Mouse (Mus musculus) liver, embryonic 13.5 days (tissue): ENCODE results near the gene Chrm3. TPM values are rescaled to one million over a fixed set of nuclear protein-coding genes. Genes with fewer than 3 reads are reported as not detected.

ENCODE experiments used
- ATAC-seq: fragments of 200-750 bp; cut with Nextera tagmentation; 2 replicates; pipeline ENCODE4 v1.8.0; 2017; ENCODE audit warnings: low read depth, mild to moderate bottlenecking, moderate number of reproducible peaks, moderate library complexity
- DNase-seq: peaks from one replicate; pipeline ENCODE4 v3.0.0; 2022
- H3K27ac ChIP-seq: fragments of 300-500 bp; sonication (generic); 2 replicates; pipeline ENCODE4 v1.5.1; 2015; ENCODE audit warnings: moderate library complexity, mild to moderate bottlenecking, inconsistent platforms
- H3K27me3 ChIP-seq: fragments of 300-500 bp; sonication (generic); 2 replicates; pipeline ENCODE4 v1.6.1; 2015; ENCODE audit warnings: mild to moderate bottlenecking, inconsistent platforms
- H3K36me3 ChIP-seq: fragments of 300-500 bp; sonication (generic); 2 replicates; pipeline ENCODE4 v1.6.1; 2015; ENCODE audit warnings: mild to moderate bottlenecking, inconsistent platforms
- H3K4me1 ChIP-seq: fragments of 300-500 bp; sonication (generic); replicated peaks from 2 replicates; pipeline ENCODE4 v1.6.1; 2015; ENCODE audit warnings: inconsistent platforms
- H3K4me2 ChIP-seq: fragments of 300-500 bp; sonication (generic); 2 replicates; pipeline ENCODE4 v1.6.1; 2015; ENCODE audit warnings: inconsistent platforms, mild to moderate bottlenecking, moderate library complexity
- H3K4me3 ChIP-seq: fragments of 300-500 bp; sonication (generic); replicated peaks from 2 replicates; pipeline ENCODE4 v1.5.1; 2015; ENCODE audit warnings: mild to moderate bottlenecking, inconsistent platforms
- H3K9ac ChIP-seq: fragments of 300-500 bp; sonication (generic); 2 replicates; pipeline ENCODE4 v1.6.1; 2015; ENCODE audit warnings: mild to moderate bottlenecking, inconsistent platforms
- H3K9me3 ChIP-seq: fragments of 300-500 bp; sonication (generic); replicated peaks from 2 replicates; pipeline ENCODE4 v1.6.1; 2016; ENCODE audit warnings: inconsistent platforms
- WGBS: fragments of 180-500 bp; shearing (Covaris S2); methylation state at CpG from one replicate; pipeline ENCODE4 v1.1.7; 2015; ENCODE audit not compliant: insufficient replicate concordance; 5-methylcytosine and 5-hydroxymethylcytosine counted together
- polyA plus RNA-seq: library from polyadenylated mRNA; unstranded; fragments of >200 nt; fragmentation: Nextera tagmentation; extraction: Ambion mirVana; gene quantifications from 2 replicates; pipeline ENCODE4 v1.2.1, GENCODE M21; 2015

Gene Chrm3
- polyA plus RNA-seq, 1 experiment from 2014 or later = 0.08 TPM

- no peaks in the 10 kb centered on the region for H3K27me3 ChIP-seq
- H3K9me3 ChIP-seq = no peaks in the 10 kb centered on the region
- H3K9ac ChIP-seq = no peak overlapping the region
- 34% methylated on average over 2 of the region's 2 CpGs for WGBS
- H3K27ac ChIP-seq = no peak overlapping the region
- no peak overlapping the region for H3K4me3 ChIP-seq
- H3K4me2 ChIP-seq = no peak overlapping the region
- ATAC-seq = no peak
- H3K4me1 ChIP-seq = no peaks in the 10 kb centered on the region
- DNase-seq = no peak
- H3K36me3 ChIP-seq = no peaks in the 10 kb centered on the region
Observed at GRCm38 (mm10) chr13:10295160-10295559, 65.5 kb downstream of the Chrm3 start.

- no peak overlapping the region for H3K4me3 ChIP-seq
- H3K4me1 ChIP-seq = no peaks in the 10 kb centered on the region
- H3K36me3 ChIP-seq = no peaks in the 10 kb centered on the region
- ATAC-seq = no peak
- H3K4me2 ChIP-seq = no peak overlapping the region
- WGBS = 60% methylated on average over 4 of the region's 4 CpGs
- no peak overlapping the region for H3K27ac ChIP-seq
- DNase-seq = no peak
- no peak overlapping the region for H3K9ac ChIP-seq
- H3K9me3 ChIP-seq = no peaks in the 10 kb centered on the region
- H3K27me3 ChIP-seq = no peaks in the 10 kb centered on the region
Observed at GRCm38 (mm10) chr13:10284331-10284730, 76.3 kb downstream of the Chrm3 start.

- 30% methylated on average over 1 of the region's 1 CpGs for WGBS
- no peaks in the 10 kb centered on the region for H3K4me1 ChIP-seq
- no peak overlapping the region for H3K4me2 ChIP-seq
- no peaks in the 10 kb centered on the region for H3K36me3 ChIP-seq
- no peaks in the 10 kb centered on the region for H3K9me3 ChIP-seq
- no peak overlapping the region for H3K4me3 ChIP-seq
- DNase-seq (no peak), ATAC-seq (no peak)
- H3K9ac ChIP-seq = no peak overlapping the region
- no peaks in the 10 kb centered on the region for H3K27me3 ChIP-seq
- H3K27ac ChIP-seq = no peak overlapping the region
Observed at GRCm38 (mm10) chr13:10274907-10275306, 85.7 kb downstream of the Chrm3 start.

- 61% methylated on average over 3 of the region's 3 CpGs for WGBS
- ATAC-seq (no peak), DNase-seq (no peak)
- no peak overlapping the region for H3K9ac ChIP-seq
- H3K4me2 ChIP-seq = no peak overlapping the region
- no peaks in the 10 kb centered on the region for H3K27me3 ChIP-seq
- H3K4me3 ChIP-seq = no peak overlapping the region
- H3K27ac ChIP-seq = no peak overlapping the region
- H3K9me3 ChIP-seq = no peaks in the 10 kb centered on the region
- H3K4me1 ChIP-seq = no peaks in the 10 kb centered on the region
- no peaks in the 10 kb centered on the region for H3K36me3 ChIP-seq
Observed at GRCm38 (mm10) chr13:10263784-10264183, 96.9 kb downstream of the Chrm3 start.

GRCm38 (mm10) chr13:10253049-10253448 is 107.6 kb downstream of the Chrm3 start:
- no peak overlapping the region for H3K4me3 ChIP-seq
- no peaks in the 10 kb centered on the region for H3K9me3 ChIP-seq
- no peaks in the 10 kb centered on the region for H3K27me3 ChIP-seq
- H3K27ac ChIP-seq = no peak overlapping the region
- no peak overlapping the region for H3K9ac ChIP-seq
- H3K36me3 ChIP-seq = no peaks in the 10 kb centered on the region
- H3K4me1 ChIP-seq = no peaks in the 10 kb centered on the region
- ATAC-seq (no peak), DNase-seq (no peak)
- no peak overlapping the region for H3K4me2 ChIP-seq

- Histone ChIP-seq H3K4me1 (no peaks in the 10 kb centered on the region), H3K9me3 (no peaks in the 10 kb centered on the region), H3K36me3 (no peaks in the 10 kb centered on the region), H3K4me3 (no peak overlapping the region), H3K27me3 (no peaks in the 10 kb centered on the region), H3K27ac (no peak overlapping the region), H3K9ac (no peak overlapping the region), H3K4me2 (no peak overlapping the region)
- no peak for ATAC-seq
- DNase-seq = no peak
- 58% methylated on average over 5 of the region's 5 CpGs for WGBS
Observed at GRCm38 (mm10) chr13:10251499-10252179, 109.0 kb downstream of the Chrm3 start.

GRCm38 (mm10) chr13:10244243-10244998 is 116.2 kb downstream of the Chrm3 start:
- H3K4me1 ChIP-seq = no peaks in the 10 kb centered on the region
- no peak overlapping the region for H3K4me2 ChIP-seq
- no peaks in the 10 kb centered on the region for H3K36me3 ChIP-seq
- no peaks in the 10 kb centered on the region for H3K9me3 ChIP-seq
- WGBS = 50% methylated on average over 1 of the region's 1 CpGs
- no peaks in the 10 kb centered on the region for H3K27me3 ChIP-seq
- H3K27ac ChIP-seq = no peak overlapping the region
- H3K9ac ChIP-seq = no peak overlapping the region
- DNase-seq (no peak), ATAC-seq (no peak)
- no peak overlapping the region for H3K4me3 ChIP-seq

GRCm38 (mm10) chr13:10240238-10240637 is 120.4 kb downstream of the Chrm3 start:
- Histone ChIP-seq H3K27me3 (no peaks in the 10 kb centered on the region), H3K4me3 (no peak overlapping the region), H3K9me3 (no peaks in the 10 kb centered on the region), H3K36me3 (no peaks in the 10 kb centered on the region), H3K4me2 (no peak overlapping the region), H3K9ac (no peak overlapping the region), H3K27ac (no peak overlapping the region), H3K4me1 (no peaks in the 10 kb centered on the region)
- DNase-seq (no peak), ATAC-seq (no peak)
- 56% methylated on average over 3 of the region's 3 CpGs for WGBS

GRCm38 (mm10) chr13:10239825-10240224 is 120.8 kb downstream of the Chrm3 start:
- WGBS = 63% methylated on average over 4 of the region's 4 CpGs
- no peak for ATAC-seq

GRCm38 (mm10) chr13:10237616-10238015 is 123.0 kb downstream of the Chrm3 start:
- WGBS = 36% methylated on average over 2 of the region's 2 CpGs
- no peak overlapping the region for H3K9ac ChIP-seq
- H3K36me3 ChIP-seq = no peaks in the 10 kb centered on the region
- no peak overlapping the region for H3K4me2 ChIP-seq
- no peak overlapping the region for H3K27ac ChIP-seq
- ATAC-seq (no peak), DNase-seq (no peak)
- H3K27me3 ChIP-seq = no peaks in the 10 kb centered on the region
- H3K4me3 ChIP-seq = no peak overlapping the region
- no peaks in the 10 kb centered on the region for H3K9me3 ChIP-seq
- H3K4me1 ChIP-seq = no peaks in the 10 kb centered on the region

More at GRCm38 (mm10) chr13:10239825-10240224, 120.8 kb downstream of the Chrm3 start:
- Histone ChIP-seq H3K4me1 (no peaks in the 10 kb centered on the region), H3K4me3 (no peak overlapping the region), H3K4me2 (no peak overlapping the region), H3K27ac (no peak overlapping the region), H3K36me3 (no peaks in the 10 kb centered on the region), H3K27me3 (no peaks in the 10 kb centered on the region), H3K9ac (no peak overlapping the region), H3K9me3 (no peaks in the 10 kb centered on the region)
- DNase-seq = no peak

- no peak overlapping the region for H3K4me2 ChIP-seq
- no peak overlapping the region for H3K27ac ChIP-seq
- H3K9ac ChIP-seq = no peak overlapping the region
- no peaks in the 10 kb centered on the region for H3K36me3 ChIP-seq
- ATAC-seq (no peak), DNase-seq (no peak)
- no peaks in the 10 kb centered on the region for H3K9me3 ChIP-seq
- H3K4me1 ChIP-seq = no peaks in the 10 kb centered on the region
- no peak overlapping the region for H3K4me3 ChIP-seq
- 75% methylated on average over 4 of the region's 4 CpGs for WGBS
- no peaks in the 10 kb centered on the region for H3K27me3 ChIP-seq
Observed at GRCm38 (mm10) chr13:10236279-10236678, 124.4 kb downstream of the Chrm3 start.
